Mouse (Mus musculus) forebrain, embryonic 11.5 days (tissue): Measurements from ENCODE around the gene Notch2. TPM values are rescaled to one million over a fixed set of nuclear protein-coding genes. Genes with fewer than 3 reads are reported as not detected.
"Not testable (repeated sequence)": the region's sequence is repeated elsewhere in the genome, so short reads cannot be mapped to it uniquely, and the experiment has no call there.

ENCODE experiments used
- ATAC-seq: fragments of 200-750 bp; cut with Nextera tagmentation; replicated peaks from 2 replicates; pipeline ENCODE4 v1.8.0; 2017; ENCODE audit warnings: moderate TSS enrichment; ENCODE audit not compliant: low FRiP score
- DNase-seq: peaks from one replicate; pipeline ENCODE4 v3.0.0-alpha.2; 2017; ENCODE audit warnings: low spot score
- H3K27ac ChIP-seq: fragments of 300-500 bp; sonication (generic); 2 replicates; pipeline ENCODE4 v1.5.1; 2014; ENCODE audit warnings: low read depth, low read length
- H3K27me3 ChIP-seq: fragments of 300-500 bp; sonication (generic); 2 replicates; pipeline ENCODE4 v1.6.1; 2014; ENCODE audit warnings: mild to moderate bottlenecking, low read length, mixed read lengths; ENCODE audit not compliant: control insufficient read depth, insufficient read depth
- H3K36me3 ChIP-seq: fragments of 300-500 bp; sonication (generic); 2 replicates; pipeline ENCODE4 v1.6.1; 2014; ENCODE audit warnings: mild to moderate bottlenecking, low read length, moderate library complexity, mixed read lengths; ENCODE audit not compliant: control insufficient read depth, insufficient read depth
- H3K4me1 ChIP-seq: fragments of 300-500 bp; sonication (generic); replicated peaks from 2 replicates; pipeline ENCODE4 v1.6.1; 2014; ENCODE audit warnings: low read length, mixed read lengths; ENCODE audit not compliant: control insufficient read depth, insufficient read depth
- H3K4me2 ChIP-seq: fragments of 300-500 bp; sonication (generic); 2 replicates; pipeline ENCODE4 v1.6.1; 2014; ENCODE audit warnings: low read depth, mild to moderate bottlenecking, low read length, moderate library complexity, mixed read lengths; ENCODE audit not compliant: severe bottlenecking
- H3K4me3 ChIP-seq: fragments of 300-500 bp; sonication (generic); 2 replicates; pipeline ENCODE4 v1.5.1; 2014; ENCODE audit warnings: low read depth, low read length
- H3K9ac ChIP-seq: fragments of 300-500 bp; sonication (generic); 2 replicates; pipeline ENCODE4 v1.6.1; 2014; ENCODE audit warnings: low read length
- H3K9me3 ChIP-seq: fragments of 300-500 bp; sonication (generic); 2 replicates; pipeline ENCODE4 v1.6.1; 2016; ENCODE audit warnings: low read length, mixed read lengths; ENCODE audit not compliant: control insufficient read depth
- WGBS: fragments of 180-500 bp; shearing (Covaris S2); extraction: QIAGEN DNeasy Blood & Tissue Kit; methylation state at CpG from one replicate; pipeline ENCODE4 v1.1.7; 2014; 5-methylcytosine and 5-hydroxymethylcytosine counted together
- polyA plus RNA-seq: library from polyadenylated mRNA; unstranded; fragments of >200 nt; fragmentation: Nextera tagmentation; extraction: Ambion mirVana; gene quantifications from 2 replicates; pipeline ENCODE4 v1.2.1, GENCODE M21; 2014

Notch2 gene
- polyA plus RNA-seq, 1 experiment from 2014 or later, result 27.6 TPM

- DNase-seq, H3K27ac ChIP-seq, H3K27me3 ChIP-seq, ATAC-seq, H3K4me2 ChIP-seq, H3K36me3 ChIP-seq, H3K9me3 ChIP-seq, H3K4me3 ChIP-seq, H3K4me1 ChIP-seq, H3K9ac ChIP-seq: not testable (repeated sequence)
- WGBS, result 95% methylated on average over 4 of the region's 4 CpGs
Measured at GRCm38 (mm10) chr3:98132140-98132539, 118.8 kb downstream of the Notch2 start.

DNA sequence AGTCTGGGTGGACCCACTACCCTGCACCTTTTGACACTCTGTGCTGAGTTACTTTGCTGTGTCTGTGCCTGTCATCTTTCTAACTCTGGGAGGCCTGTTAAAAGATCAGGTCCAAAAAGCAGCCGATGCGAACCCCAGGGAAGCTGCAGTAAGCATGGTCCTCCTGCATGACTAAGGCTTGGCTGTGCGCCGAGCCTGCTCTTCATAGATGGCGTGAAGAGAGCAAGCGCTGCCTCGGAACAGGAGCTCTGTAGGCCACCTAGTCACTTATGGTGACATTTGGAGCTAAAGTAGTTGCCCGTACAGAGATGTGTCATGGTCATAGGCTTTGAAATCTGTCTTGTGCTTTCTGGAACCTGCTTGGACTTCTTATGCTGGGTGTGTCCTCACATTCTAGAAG is 119.3 kb downstream of the Notch2 start:
- peaks cover 7% of the 10 kb centered on the region; the same call in 1 of the 2 replicates for H3K36me3 ChIP-seq
- no peak overlapping the region for H3K27ac ChIP-seq
- H3K4me1 ChIP-seq, result no peaks in the 10 kb centered on the region
- no peak overlapping the region for H3K4me3 ChIP-seq
- DNase-seq (no peak), ATAC-seq (no peak)
- no peaks in the 10 kb centered on the region for H3K9me3 ChIP-seq
- H3K27me3 ChIP-seq, result no peaks in the 10 kb centered on the region
- no peak overlapping the region for H3K9ac ChIP-seq
- WGBS, result 97% methylated on average over 8 of the region's 8 CpGs
- H3K4me2 ChIP-seq, result no peak overlapping the region

DNA sequence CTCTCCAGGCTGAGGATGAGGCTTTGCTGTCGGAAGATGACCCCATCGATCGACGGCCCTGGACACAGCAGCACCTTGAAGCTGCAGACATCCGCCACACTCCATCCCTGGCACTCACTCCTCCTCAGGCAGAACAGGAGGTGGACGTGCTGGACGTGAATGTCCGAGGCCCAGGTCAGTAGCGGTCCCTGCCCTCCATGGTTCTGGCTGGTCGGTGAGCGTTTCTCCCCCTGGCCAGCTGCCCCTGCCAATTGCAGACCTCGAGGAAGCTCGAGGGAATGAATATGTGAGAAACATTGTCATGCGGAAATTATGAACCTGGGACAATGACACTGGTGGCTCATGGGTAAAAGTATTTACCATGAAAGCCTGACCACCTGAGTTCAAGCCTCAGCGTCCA is 128.1 kb downstream of the Notch2 start:
- no peak overlapping the region for H3K4me3 ChIP-seq
- no peak overlapping the region for H3K9ac ChIP-seq
- H3K4me1 ChIP-seq, result no peaks in the 10 kb centered on the region
- H3K4me2 ChIP-seq, result no peak overlapping the region
- H3K9me3 ChIP-seq, result no peaks in the 10 kb centered on the region
- H3K27ac ChIP-seq, result no peak overlapping the region
- DNase-seq, result no peak
- no peak for ATAC-seq
- no peaks in the 10 kb centered on the region for H3K27me3 ChIP-seq
- peaks cover 8% of the 10 kb centered on the region for H3K36me3 ChIP-seq
- 94% methylated on average over 15 of the region's 15 CpGs for WGBS

DNA sequence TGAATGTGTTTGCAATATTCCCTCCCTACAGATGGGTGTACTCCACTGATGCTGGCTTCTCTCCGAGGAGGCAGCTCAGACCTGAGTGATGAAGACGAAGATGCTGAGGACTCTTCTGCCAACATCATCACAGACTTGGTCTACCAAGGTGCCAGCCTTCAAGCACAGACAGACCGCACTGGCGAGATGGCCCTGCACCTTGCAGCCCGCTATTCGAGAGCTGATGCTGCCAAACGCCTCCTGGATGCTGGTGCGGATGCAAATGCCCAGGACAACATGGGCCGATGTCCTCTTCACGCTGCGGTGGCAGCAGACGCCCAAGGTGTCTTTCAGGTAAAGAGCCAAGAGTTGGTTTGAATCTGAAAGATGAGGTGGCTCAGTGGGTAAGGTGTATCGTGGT is 129.5 kb downstream of the Notch2 start:
- WGBS, result 95% methylated on average over 13 of the region's 13 CpGs

GRCm38 (mm10) chr3:98145204-98145603 is 131.9 kb downstream of the Notch2 start:
- ATAC-seq, result no peak
- Histone ChIP-seq H3K4me3 (no peak overlapping the region), H3K36me3 (peaks cover 11% of the 10 kb centered on the region), H3K27me3 (no peaks in the 10 kb centered on the region), H3K4me1 (no peaks in the 10 kb centered on the region), H3K4me2 (no peak overlapping the region), H3K27ac (no peak overlapping the region), H3K9ac (no peak overlapping the region), H3K9me3 (no peaks in the 10 kb centered on the region)
- 89% methylated on average over 10 of the region's 10 CpGs for WGBS
- DNase-seq, result no peak

More for the DNA sequence above, 129.5 kb downstream of the Notch2 start:
- Histone ChIP-seq H3K36me3 (peaks cover 11% of the 10 kb centered on the region), H3K27ac (no peak overlapping the region), H3K9ac (no peak overlapping the region), H3K27me3 (no peaks in the 10 kb centered on the region), H3K4me1 (no peaks in the 10 kb centered on the region), H3K4me3 (no peak overlapping the region), H3K9me3 (no peaks in the 10 kb centered on the region), H3K4me2 (no peak overlapping the region)
- no peak for ATAC-seq
- no peak for DNase-seq

DNA sequence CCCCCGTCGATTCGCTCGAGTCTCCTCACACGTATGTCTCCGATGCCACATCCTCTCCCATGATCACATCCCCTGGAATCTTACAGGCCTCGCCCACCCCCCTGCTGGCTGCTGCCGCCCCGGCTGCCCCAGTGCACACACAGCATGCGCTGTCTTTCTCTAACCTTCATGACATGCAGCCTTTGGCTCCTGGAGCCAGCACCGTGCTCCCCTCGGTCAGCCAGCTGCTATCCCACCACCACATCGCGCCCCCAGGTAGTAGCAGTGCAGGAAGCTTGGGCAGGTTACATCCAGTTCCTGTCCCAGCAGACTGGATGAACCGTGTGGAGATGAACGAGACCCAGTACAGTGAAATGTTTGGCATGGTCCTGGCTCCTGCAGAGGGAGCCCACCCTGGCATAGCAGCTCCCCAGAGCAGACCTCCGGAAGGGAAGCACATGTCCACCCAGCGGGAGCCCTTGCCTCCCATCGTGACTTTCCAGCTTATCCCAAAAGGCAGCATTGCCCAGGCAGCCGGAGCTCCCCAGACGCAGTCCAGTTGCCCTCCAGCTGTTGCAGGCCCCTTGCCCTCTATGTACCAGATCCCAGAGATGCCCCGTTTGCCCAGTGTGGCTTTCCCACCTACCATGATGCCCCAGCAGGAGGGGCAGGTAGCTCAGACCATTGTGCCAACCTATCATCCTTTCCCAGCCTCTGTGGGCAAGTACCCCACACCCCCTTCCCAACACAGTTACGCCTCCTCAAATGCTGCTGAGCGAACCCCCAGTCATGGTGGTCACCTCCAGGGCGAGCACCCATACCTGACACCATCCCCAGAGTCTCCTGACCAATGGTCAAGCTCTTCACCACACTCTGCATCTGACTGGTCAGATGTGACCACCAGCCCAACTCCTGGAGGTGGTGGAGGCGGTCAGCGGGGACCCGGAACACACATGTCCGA is 133.4 kb downstream of the Notch2 start:
- WGBS, result 96% methylated on average over 29 of the region's 29 CpGs
- no peak overlapping the region for H3K4me3 ChIP-seq
- no peak overlapping the region for H3K9ac ChIP-seq
- H3K27me3 ChIP-seq, result no peaks in the 10 kb centered on the region
- no peaks in the 10 kb centered on the region for H3K4me1 ChIP-seq
- H3K27ac ChIP-seq, result no peak overlapping the region
- ATAC-seq, result no peak
- H3K4me2 ChIP-seq, result no peak overlapping the region
- no peak for DNase-seq
- H3K36me3 ChIP-seq, result peaks cover 11% of the 10 kb centered on the region
- H3K9me3 ChIP-seq, result no peaks in the 10 kb centered on the region

DNA sequence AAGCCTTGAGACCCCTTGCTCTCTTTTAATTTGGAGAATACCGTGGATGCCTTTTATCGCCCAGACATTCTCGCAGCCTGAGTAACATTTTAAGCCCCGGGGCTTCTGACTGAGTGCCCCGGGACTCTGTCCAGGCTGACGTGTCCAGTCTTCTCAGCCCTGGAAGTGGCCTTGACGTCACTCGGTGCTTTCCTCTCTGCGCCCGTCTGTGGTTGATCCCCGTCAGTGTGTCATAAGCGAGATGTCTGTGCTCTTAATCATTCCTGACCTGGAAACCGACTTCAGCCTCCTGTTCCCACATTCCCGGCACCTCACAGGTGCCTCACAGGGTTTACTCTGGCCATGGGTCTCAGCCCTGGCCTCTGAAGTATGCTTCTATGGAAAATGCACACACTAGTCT is 134.4 kb downstream of the Notch2 start:
- DNase-seq (no peak), ATAC-seq (no peak)
- H3K36me3 ChIP-seq, result peaks cover 11% of the 10 kb centered on the region
- 90% methylated on average over 14 of the region's 14 CpGs for WGBS
- H3K9me3 ChIP-seq, result no peaks in the 10 kb centered on the region
- H3K9ac ChIP-seq, result no peak overlapping the region
- no peak overlapping the region for H3K4me3 ChIP-seq
- H3K27me3 ChIP-seq, result no peaks in the 10 kb centered on the region
- no peaks in the 10 kb centered on the region for H3K4me1 ChIP-seq
- H3K4me2 ChIP-seq, result no peak overlapping the region
- H3K27ac ChIP-seq, result no peak overlapping the region

DNA sequence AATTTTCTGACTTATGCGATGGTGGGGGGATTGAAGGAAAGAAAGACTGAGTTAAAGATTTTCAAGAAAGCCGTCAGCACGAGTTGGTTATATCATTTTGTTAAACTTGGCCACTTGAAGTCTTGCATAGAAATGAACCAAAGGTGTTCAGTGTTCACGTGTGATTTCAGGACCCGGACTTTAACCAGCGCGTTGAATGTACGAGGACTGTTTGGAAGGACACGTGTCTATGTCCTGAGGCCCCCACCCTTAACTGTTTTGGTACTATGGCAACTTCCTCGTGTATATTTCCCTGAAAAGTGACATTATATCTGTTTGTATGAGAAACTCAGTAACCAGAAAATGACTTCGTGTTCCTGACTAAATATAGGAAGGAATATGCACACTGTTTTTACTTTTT is 136.6 kb downstream of the Notch2 start:
- no peak for ATAC-seq
- H3K36me3 ChIP-seq, result peaks cover 6% of the 10 kb centered on the region

GRCm38 (mm10) chr3:98151016-98151415 is 137.7 kb downstream of the Notch2 start:
- Histone ChIP-seq H3K4me2 (no peak overlapping the region), H3K27me3 (no peaks in the 10 kb centered on the region), H3K4me1 (no peaks in the 10 kb centered on the region), H3K9me3 (no peaks in the 10 kb centered on the region), H3K9ac (no peak overlapping the region), H3K27ac (no peak overlapping the region), H3K36me3 (peaks cover 6% of the 10 kb centered on the region), H3K4me3 (no peak overlapping the region)
- no peak for DNase-seq
- 87% methylated on average over 10 of the region's 10 CpGs for WGBS
- ATAC-seq, result no peak

More for the DNA sequence above, 136.6 kb downstream of the Notch2 start:
- no peaks in the 10 kb centered on the region for H3K4me1 ChIP-seq
- 95% methylated on average over 11 of the region's 11 CpGs for WGBS
- no peak overlapping the region for H3K27ac ChIP-seq
- no peak overlapping the region for H3K9ac ChIP-seq
- H3K9me3 ChIP-seq, result no peaks in the 10 kb centered on the region
- H3K4me2 ChIP-seq, result no peak overlapping the region
- no peak overlapping the region for H3K4me3 ChIP-seq
- no peak for DNase-seq
- no peaks in the 10 kb centered on the region for H3K27me3 ChIP-seq
